Mouse (Mus musculus) bone marrow macrophage, adult 2 months (primary cell): ENCODE data around the gene Dmrta1.
"Not testable (repeated sequence)": the region's sequence is repeated elsewhere in the genome, so short reads cannot be mapped to it uniquely, and the experiment has no call there.

Experiments used
- CTCF ChIP-seq: IDR thresholded peaks from 2 replicates; pipeline ENCODE4 v1.5.1; 2012; ENCODE audit warnings: low read depth, mild to moderate bottlenecking, low read length, moderate library complexity
- POLR2A ChIP-seq: IDR thresholded peaks from 2 replicates; pipeline ENCODE4 v1.6.1; 2012; ENCODE audit warnings: mild to moderate bottlenecking, low read depth, low read length, borderline replicate concordance

GRCm38 (mm10) chr4:89723526-89724190, 44.4 kb downstream of the Dmrta1 start:
- not testable (repeated sequence) for TF ChIP-seq CTCF, POLR2A
